Mouse (Mus musculus): Measurements from ENCODE around the gene Pld5.
"Not testable (repeated sequence)": the region's sequence is repeated elsewhere in the genome, so short reads cannot be mapped to it uniquely, and the experiment has no call there.

Pld5 gene

GRCm38 (mm10) chr1:176036028-176036427 is 239.1 kb downstream of the Pld5 start:
- no peak for DNase-seq

- no peak for DNase-seq
Observed at GRCm38 (mm10) chr1:176034699-176035098, 240.4 kb downstream of the Pld5 start.

DNA sequence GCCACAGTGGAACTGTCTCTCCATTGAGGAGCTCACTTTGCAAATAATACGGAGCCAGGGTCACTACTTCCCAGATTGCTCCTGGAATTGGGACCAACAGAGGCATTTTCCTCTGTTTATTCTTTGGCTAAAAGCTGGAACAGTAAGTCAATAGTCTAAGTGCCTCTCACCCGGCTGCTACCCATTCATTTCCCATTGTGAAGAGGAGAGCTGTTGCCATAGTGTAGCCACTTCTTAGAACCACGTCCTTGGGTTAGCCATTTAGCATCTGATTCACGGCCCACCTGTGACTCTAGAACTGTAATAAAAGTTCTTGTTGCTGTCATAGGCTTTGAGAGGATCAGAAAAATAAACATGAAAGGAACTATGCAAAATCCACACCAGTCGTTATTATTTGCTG is 241.4 kb downstream of the Pld5 start:
- no peak for DNase-seq

GRCm38 (mm10) chr1:176029063-176029462 is 246.0 kb downstream of the Pld5 start:
- no peak for DNase-seq

GRCm38 (mm10) chr1:176028397-176028796 is 246.7 kb downstream of the Pld5 start:
- DNase-seq: no peak

- DNase-seq: no peak
Observed at GRCm38 (mm10) chr1:176024501-176024900, 250.6 kb downstream of the Pld5 start.

DNA sequence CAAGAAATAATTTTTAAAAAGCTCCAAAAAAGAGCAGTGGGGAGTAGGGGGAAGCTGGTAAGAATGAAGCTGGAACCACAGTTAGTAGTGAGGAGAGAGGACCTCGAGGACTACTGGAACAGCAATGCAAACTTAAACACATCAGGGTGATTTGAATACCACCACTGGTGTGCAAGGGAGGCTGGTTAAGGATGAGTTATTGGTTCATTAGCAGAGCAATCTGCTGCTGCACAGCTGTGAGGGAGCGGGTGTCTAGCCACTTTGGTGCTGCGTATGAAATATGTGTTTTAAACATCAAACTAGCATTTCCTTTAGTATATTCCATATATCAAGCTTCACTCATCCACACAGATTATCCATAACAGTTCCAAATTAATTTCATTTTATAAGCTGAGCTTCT is 256.6 kb downstream of the Pld5 start:
- DNase-seq: no peak

- DNase-seq: no peak
Observed at GRCm38 (mm10) chr1:176016076-176016475, 259.0 kb downstream of the Pld5 start.

DNA sequence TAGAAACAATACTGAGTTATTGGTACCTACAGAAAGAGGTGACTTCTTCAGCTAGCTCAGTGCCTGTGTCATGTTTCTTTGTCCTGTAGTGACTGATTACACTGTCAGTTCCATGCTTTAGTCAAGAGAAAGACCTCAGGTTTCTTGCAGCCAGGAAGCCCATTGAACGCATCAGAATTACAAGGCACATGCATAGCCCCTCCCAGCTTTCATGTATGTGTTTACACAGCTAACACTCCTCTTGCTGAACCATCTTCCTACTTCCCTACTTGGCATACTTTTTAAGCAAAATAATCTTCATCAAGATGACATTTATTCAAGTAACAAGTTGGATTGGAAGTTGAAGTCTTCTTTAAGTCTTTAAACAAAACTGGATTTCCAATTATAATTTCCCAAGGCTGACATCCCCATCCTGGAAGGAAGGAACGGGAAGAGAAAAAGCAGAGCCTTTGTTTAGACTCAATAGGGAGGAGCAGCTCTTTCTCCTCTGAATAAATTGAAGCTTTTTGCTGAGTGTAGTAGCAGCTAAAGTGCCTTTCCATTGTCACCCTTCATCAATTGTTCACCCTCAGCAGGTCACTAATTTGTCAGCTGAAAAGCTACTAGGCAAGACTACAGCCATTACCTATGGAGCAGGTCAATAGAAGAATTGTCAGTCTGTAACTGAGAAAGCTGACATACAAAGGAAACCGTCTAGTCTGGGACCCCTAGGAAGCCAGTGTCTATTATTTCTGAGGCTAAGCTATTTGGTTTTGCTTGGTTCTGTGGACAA is 261.4 kb downstream of the Pld5 start:
- no peak for DNase-seq

- no peak for DNase-seq
Observed at GRCm38 (mm10) chr1:176011535-176011934, 263.6 kb downstream of the Pld5 start.

- no peak for DNase-seq
Observed at GRCm38 (mm10) chr1:176011072-176011471, 264.0 kb downstream of the Pld5 start.

DNA sequence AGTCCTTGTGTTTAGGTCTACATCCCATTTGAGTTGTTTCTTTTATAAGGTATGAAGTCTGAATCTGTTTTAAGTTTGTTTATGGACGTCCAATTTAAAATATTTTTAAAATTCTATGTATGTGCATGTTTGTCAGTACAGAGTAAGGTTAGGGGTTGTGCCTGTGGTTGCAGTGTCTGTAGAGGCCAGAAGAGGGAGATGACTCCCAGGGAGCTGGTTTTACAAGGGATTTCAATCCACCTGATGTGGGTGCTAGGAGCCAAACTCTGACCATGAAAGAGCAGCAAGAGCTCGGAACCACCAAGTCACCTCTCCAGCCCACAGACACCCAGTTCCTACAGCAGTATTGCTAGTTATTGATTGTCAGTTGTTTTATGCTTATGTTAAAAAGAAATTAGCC is 266.7 kb downstream of the Pld5 start:
- DNase-seq: no peak

- no peak for DNase-seq
Observed at GRCm38 (mm10) chr1:176000599-176000998, 274.5 kb downstream of the Pld5 start.

DNA sequence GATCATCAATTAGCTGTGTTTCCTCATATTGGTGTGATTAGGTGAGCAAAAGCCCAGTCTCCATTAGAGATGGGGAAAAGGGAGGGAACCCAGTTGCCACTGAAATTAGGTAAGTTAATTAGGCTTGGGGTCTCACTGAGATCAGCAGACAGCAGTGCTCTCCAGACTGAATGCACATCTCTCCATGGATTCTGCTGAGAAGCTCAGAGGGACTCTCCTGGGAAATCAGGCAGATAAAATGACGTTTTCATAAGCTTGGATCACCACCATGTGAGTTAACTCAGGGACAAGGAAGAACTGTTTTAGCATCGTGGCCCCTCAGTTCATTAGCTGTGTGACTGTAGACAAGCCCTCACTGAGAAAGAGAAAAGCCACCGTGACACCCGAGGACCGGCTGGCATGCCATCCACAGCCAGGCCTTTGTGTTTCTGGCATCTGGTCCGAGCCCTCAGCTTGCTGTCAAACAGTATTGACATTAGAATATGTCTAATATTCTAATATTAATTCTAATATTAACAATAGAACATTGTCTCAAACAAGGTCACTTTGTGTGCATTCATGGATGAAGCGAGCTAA is 277.9 kb downstream of the Pld5 start:
- DNase-seq: no peak

DNA sequence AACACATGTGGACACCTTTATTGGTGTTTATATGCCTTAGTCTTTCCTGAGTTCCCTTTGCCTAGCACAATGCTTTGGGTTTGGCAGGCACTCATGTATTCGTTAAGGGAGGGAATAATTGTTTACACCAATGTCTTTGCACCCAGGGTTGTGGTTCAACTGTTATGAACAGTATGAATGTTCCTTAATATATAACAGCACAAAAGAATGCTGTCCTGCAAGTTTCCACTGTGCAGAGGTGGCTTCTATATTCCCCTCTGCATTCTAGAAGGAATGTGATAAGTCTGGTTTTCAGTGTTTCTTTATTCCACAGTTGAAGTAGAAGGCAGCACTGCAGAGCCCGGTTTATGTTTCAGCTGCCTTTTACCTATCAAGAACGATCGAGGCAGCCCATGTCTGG is 286.2 kb downstream of the Pld5 start:
- DNase-seq: no peak

GRCm38 (mm10) chr1:175988448-175988847 is 286.7 kb downstream of the Pld5 start:
- DNase-seq: no peak

- not testable (repeated sequence) for DNase-seq
Observed at GRCm38 (mm10) chr1:175979014-175979413, 296.1 kb downstream of the Pld5 start, which contains the start of gene Rbm8a2. TSS of gene Rbm8a2 (minus strand) at chr1:175979114.

DNA sequence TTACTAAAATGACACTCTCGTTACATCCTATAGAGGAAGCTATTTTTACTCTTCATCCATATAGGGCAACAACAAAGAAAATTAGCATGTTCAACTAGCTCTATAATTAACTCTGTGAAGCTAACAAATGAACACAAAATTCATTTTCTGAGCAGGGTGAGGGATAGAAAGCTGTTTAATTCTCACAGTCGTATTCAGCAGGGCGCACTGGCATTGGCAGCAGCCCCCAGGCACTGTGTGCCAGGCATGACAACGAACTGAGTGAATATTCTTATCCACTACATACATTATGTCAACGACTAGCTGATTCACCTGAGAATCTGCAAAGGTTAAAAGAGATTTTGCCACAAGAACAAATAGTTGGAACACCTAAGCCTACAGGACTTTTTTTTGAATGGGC is 304.4 kb downstream of the Pld5 start:
- no peak for DNase-seq

DNA sequence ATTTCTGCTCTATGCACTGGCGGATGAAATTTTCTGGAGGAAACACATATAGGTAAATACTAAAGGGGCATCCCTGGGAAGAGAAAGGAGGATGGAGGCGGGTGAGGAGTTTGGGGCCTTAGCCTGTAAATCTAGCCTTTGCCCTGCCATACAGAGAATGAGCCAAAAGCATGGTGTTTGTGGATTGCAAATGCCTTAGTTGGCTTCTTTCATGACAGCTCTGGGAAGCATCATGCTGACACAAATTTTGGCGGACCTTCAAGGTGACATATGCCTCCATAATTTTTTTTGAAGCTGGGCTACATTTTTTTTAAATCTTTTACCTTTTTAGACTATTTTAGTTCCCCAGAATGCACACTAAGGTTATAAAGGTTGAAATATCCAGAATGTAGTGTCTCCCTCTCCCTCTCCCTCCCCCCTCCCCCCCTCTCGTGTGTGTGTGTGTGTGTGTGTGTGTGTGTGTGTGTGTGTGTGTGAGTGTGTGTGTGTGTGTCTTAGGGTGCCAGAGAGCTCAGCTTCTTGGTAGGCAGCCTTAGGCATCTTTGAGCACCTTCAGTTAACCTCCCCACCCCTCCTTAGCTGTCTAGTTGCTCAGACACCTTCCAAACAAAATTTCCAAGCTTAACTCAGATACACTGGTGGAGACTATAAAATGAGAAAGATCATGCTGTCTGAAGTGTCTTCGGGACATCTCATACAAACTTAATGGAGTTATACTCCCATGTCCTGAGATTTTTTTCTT is 307.9 kb downstream of the Pld5 start:
- DNase-seq: no peak

DNA sequence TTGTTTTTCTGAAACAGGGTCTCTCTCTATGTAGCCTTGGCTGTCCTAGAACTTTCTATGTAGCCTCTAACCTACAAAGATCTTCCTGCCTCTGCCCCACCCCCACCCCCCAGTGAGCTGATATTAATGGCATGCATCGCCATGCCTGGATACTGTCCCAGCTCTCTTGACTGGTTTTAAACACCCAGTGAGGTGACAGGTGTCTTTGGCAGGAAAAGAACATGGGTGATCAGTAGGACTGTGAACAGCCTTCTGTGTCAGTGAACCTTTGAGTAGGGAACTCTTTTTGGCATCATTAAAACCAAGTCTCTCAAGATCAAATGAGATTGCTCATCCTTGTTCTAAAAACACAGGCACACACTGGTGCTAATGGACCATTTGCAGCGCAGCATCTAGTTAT is 313.3 kb downstream of the Pld5 start:
- DNase-seq: no peak

- no peak for DNase-seq
Observed at GRCm38 (mm10) chr1:175950851-175951250, 324.3 kb downstream of the Pld5 start.

DNA sequence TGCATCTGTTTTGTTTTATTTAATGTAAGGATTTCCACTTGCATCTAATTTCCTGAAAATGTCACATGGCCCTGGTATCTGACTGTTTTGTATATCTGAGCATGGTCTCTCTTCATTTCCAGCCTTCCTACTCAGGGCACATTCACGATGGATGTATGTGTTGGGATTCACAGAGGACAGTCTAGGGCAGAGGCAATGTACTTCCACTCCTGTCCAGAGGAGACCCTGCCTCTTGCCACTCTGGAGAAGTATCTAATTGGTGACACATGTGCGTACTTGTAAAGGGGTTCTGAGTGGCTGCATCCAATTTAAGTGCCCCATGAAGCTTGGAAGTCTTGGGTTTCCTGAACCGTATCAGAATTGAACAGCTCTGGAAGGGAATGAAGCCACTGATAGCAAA is 324.7 kb downstream of the Pld5 start:
- no peak for DNase-seq

GRCm38 (mm10) chr1:175946718-175947315 is 328.3 kb downstream of the Pld5 start:
- DNase-seq: no peak

- no peak for DNase-seq
Observed at GRCm38 (mm10) chr1:175943168-175943567, 331.9 kb downstream of the Pld5 start.

All from spleen, adult 18-20 months (tissue).